Mouse (Mus musculus) large intestine, adult 2 months (tissue): ENCODE results near the gene Ndufv1. TPM values are rescaled to one million over a fixed set of nuclear protein-coding genes. Genes with fewer than 3 reads are reported as not detected.
A peak's percentile ranks its signal among the peaks of the same experiment; 100 is the strongest.

Experiments used
- DNase-seq: peaks from one replicate; pipeline ENCODE4 v3.0.0-alpha.2; 2012; ENCODE audit warnings: low read depth, low spot score
- WGBS: fragments of 180-500 bp; shearing (Covaris S2); methylation state at CpG from one replicate; pipeline ENCODE4 v1.1.7; 2018; 5-methylcytosine and 5-hydroxymethylcytosine counted together
- polyA plus RNA-seq: library from polyadenylated mRNA; depleted of rRNA; stranded (reverse); fragments of >200 nt; gene quantifications from 2 replicates; pipeline ENCODE4 v1.2.3, GENCODE M21; 2012

Gene Ndufv1
- polyA plus RNA-seq, 1 experiment = 152 TPM

DNA sequence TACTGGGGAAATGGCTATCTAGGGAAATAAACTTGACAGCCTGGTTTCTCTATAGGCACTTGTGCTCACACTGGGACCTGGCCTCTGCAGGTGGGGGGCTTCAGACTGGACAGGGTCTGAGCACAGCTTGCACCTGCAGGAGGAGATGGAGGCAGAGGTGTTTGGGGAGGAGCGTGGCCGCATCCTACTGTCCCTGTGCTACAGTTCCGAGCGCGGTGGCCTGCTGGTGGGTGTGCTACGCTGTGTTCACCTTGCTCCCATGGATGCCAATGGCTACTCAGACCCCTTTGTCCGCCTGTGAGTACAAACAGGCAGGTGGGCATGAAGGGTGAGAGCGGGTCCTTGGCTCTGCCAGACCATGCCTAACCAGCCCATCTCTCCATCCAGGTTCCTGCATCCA, 6.6 kb downstream of the Ndufv1 start:
- WGBS = 91% methylated on average over 8 of the region's 8 CpGs
- no peak for DNase-seq

- DNase-seq = no peak
- WGBS = 80% methylated on average over 9 of the region's 9 CpGs
Measured at GRCm38 (mm10) chr19:4005091-4005490, 7.5 kb downstream of the Ndufv1 start.

- no peak for DNase-seq
- 89% methylated on average over 15 of the region's 15 CpGs for WGBS
Measured at GRCm38 (mm10) chr19:4004331-4004730, 8.3 kb downstream of the Ndufv1 start.

GRCm38 (mm10) chr19:4003641-4004040, 9.0 kb downstream of the Ndufv1 start:
- 81% methylated on average over 12 of the region's 12 CpGs for WGBS
- no peak for DNase-seq

GRCm38 (mm10) chr19:4003112-4003511, 9.5 kb downstream of the Ndufv1 start, which contains the start of gene Doc2g:
Gene Doc2g (plus strand): TSS chr19:4003313.
- no peak for DNase-seq
- WGBS = 83% methylated on average over 1 of the region's 1 CpGs

- DNase-seq = no peak
- 65% methylated on average over 5 of the region's 5 CpGs for WGBS
Measured at GRCm38 (mm10) chr19:4001752-4002151, 10.9 kb downstream of the Ndufv1 start.

DNA sequence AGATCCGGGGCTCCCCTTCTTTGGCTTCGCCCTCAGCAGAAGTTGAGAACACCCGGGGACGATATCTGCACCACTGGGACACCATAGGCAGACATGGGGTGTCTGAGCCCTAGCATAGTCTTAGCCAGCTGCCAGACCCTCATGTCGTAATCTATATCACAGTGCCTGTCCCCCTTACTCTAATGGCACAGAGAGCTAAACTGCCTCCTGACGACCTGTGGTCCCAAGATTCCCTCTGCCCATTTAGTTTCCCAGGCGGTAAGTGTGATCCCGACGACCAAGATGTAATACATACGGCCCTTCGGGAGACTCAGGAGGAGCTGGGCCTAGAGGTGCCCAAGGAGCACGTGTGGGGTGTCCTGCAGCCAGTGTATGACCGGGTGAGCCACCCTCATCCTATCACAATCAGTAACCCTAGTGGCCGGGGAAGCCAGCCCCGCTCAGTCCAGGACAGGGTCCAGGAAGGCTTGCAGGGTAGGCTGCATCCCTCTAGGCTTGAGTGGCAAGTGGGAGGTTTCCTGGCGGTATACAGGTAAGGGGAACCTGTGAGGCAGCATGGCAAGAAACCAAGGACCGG, 11.6 kb downstream of the Ndufv1 start:
- WGBS = 18% methylated on average over 17 of the region's 17 CpGs
- no peak for DNase-seq

GRCm38 (mm10) chr19:4000119-4000900, 12.3 kb downstream of the Ndufv1 start, which contains the start of the genes Nudt8 and Gm49405:
Gene Nudt8 (plus strand): TSS chr19:4000580.
Gene Gm49405 (plus strand): TSS chr19:4000626.
- peak; percentile 94 for DNase-seq
- under 1% methylated on average over 64 of the region's 64 CpGs for WGBS

GRCm38 (mm10) chr19:3999121-3999730, 13.4 kb downstream of the Ndufv1 start:
- 80% methylated on average over 9 of the region's 9 CpGs for WGBS
- no peak for DNase-seq

DNA sequence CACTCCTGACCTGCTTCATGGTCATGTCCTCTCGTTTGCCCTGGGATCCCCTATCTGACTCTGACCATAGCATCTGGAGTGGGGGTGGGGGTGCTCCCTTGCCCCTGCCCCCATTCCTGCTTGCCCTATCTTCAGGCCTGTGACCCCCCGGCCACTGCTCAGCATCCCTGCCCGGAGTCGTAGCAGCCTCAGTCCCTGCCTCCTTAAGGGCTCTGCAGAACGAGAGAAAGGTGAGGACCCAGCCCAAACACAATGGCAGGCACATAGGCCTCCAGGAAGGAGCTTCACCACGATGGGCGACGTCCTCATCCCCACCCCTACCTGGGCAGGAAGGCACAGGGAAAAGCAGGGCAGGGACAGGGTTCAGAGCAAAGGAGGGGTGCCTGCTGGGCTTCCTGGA, 14.3 kb downstream of the Ndufv1 start:
- 81% methylated on average over 8 of the region's 8 CpGs for WGBS
- no peak for DNase-seq

DNA sequence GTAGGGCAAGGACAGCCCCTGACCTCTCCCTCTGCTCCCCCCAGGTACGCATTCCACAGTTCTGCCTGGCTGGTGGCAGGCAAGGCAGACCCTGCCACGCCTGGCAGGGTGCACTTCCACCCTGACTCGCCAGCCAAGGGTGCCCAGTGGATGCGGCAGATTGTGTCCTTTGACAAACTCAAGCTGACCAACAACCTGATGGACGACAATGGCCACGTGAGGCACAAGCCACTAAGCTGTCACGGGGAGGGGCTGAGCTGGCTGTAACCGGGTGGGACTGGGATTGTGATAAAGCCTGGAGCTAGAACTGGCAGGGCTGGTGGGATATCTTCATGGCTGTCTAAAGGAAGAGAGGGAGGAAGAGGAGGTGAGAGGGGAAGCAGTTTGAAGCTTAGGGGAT, 15.4 kb downstream of the Ndufv1 start:
- WGBS = 37% methylated on average over 8 of the region's 8 CpGs
- DNase-seq = no peak

DNA sequence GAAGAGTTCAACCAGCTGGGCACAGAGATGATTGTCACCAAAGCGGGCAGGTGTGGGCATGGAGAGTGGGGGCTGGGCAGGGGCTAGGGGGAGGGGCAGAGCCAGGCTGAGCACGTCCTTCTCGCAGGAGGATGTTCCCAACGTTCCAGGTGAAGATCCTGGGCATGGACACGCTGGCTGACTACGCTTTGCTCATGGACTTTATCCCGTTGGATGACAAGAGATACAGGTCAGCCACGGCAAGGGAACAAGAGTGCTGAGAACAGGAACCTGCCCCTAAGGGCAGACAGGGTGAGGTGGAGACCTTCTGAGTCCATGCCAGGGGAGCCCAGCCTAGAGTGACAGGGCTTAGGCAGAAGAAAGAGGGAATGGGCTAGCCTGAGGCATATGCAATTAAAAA, 15.9 kb downstream of the Ndufv1 start:
- no peak for DNase-seq

DNA sequence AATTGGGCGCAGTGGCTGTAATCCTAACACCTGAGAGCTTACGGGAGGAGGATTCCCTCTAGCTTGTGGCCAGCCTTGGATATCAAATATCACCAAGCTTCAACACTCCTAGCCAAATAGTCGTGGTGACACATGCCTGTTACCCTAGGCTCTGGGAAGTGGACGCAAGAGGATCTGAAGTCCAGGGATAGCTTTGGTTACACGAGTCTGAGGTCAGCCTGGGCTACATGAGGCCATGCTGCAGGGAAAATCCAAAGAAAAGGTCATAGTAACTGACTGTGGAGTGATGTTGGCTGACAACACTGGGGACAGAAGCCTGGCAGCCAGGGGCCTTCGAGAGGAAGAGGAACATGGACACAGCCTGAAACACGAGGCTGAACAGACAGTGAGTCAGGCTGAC, 16.5 kb downstream of the Ndufv1 start:
- 65% methylated on average over 7 of the region's 7 CpGs for WGBS
- DNase-seq = no peak

More for the DNA sequence above, 15.9 kb downstream of the Ndufv1 start:
- WGBS = 68% methylated on average over 8 of the region's 8 CpGs

GRCm38 (mm10) chr19:3995505-3995904, 17.1 kb downstream of the Ndufv1 start:
- DNase-seq = no peak

GRCm38 (mm10) chr19:3994932-3995331, 17.7 kb downstream of the Ndufv1 start:
- 52% methylated on average over 6 of the region's 6 CpGs for WGBS
- no peak for DNase-seq

More at GRCm38 (mm10) chr19:3995505-3995904, 17.1 kb downstream of the Ndufv1 start:
- 76% methylated on average over 3 of the region's 3 CpGs for WGBS

- WGBS = 73% methylated on average over 5 of the region's 5 CpGs
- DNase-seq = no peak
Measured at GRCm38 (mm10) chr19:3992416-3992815, 20.2 kb downstream of the Ndufv1 start, which contains the start of gene Tbx10. Gene Tbx10 (plus strand): TSS chr19:3992752.

- no peak for DNase-seq
- WGBS = 89% methylated on average over 3 of the region's 3 CpGs
Measured at GRCm38 (mm10) chr19:3991966-3992365, 20.6 kb downstream of the Ndufv1 start.

DNA sequence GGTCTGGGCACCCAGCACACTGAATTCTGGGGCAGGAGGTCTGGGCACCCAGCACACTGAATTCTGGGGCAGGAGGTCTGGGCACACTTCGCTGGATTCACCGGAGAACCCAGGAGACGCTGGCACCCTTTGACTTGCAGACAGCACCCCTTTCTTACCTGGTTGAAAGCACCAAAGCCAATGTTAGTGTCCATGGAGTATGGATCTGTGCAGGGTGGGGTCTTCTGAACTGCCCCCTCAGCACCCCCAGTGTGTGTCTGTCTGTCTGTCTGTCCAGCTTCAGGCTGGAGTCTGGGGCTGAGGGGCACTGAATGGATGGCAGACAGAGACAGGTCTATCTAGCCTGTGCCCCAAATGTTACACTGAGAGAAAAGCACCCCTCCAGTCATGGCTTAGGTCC, 21.0 kb downstream of the Ndufv1 start:
- WGBS = 96% methylated on average over 3 of the region's 3 CpGs
- DNase-seq = no peak

DNA sequence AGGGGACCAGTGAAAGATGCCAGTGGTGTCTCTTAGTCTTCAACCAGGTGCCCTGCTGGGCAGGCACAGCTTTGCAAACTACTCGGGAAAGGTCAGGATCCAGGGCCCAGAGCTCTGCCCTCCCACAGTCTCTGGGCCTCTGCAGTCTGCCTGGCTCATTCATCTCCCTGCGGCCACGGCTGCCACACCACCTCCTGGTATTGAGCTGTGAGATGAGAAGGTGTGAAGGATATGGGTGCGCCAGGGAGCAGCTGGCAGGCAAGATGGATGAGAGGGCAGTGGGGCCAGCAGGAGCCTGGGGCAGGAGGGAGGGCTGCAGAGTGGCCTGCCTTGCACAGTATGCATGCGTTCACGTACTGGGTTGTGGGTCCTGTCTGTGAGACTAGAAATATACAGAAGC, 21.8 kb downstream of the Ndufv1 start:
- 67% methylated on average over 6 of the region's 6 CpGs for WGBS
- no peak for DNase-seq

- DNase-seq = no peak
- WGBS = 88% methylated on average over 4 of the region's 4 CpGs
Measured at GRCm38 (mm10) chr19:3988750-3989149, 23.9 kb downstream of the Ndufv1 start.

DNA sequence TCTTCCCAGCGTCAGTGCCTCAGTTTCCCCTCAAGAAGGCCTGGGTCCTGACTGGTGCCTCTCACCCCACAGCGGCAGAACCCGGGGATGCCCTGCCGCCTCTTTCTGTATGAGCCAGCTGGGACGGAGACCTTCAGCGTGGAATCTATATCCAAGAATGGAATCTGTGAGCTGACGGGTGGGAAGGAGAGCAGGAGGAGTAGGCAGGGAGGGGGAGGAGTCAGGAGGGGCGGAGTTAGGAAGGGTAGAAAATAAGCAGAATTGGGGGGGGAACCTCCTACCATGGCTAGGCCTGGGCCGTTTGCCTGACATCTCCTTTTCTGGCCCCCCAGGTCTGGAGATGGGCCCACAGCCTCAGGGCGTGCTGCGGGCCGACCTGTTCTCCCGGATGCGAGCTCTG, 24.5 kb downstream of the Ndufv1 start:
- DNase-seq = no peak
- WGBS = 91% methylated on average over 14 of the region's 14 CpGs
